ENCODE assay signal across 8 mouse cellular contexts in the genomic region with DNA sequence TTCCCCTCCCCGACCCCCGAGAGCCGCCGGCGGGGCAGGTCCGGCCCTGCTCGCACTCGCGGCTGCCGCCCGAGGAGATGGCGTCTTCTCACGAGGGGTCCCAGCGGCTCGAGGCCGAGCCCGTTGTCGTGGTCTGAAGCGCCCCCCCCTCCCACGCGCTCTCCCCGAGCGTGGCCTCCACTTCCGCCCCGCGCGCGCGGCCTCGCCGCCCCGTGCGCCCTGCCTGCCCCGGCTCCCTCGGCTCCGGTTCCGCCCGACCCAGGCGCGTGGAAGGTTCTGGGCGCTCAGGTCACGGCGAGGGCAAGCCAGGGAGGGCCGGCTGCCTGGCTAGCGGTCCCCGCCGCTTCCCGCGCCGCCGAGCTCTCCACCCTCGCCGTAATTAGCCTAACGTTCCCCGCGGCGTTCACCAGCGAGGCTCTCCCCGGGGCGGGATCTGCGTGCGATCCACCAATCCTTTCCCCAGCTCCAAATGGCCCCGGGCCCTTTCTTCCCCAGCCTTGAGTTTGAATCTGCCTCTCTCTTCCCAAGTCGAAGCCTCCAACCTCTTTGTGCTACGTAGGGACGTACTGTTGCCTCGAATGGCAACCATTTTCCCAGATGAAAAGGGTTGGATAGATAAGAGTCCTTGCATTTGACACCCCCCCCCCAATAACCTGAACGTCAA. TPM values are rescaled to one million over a fixed set of nuclear protein-coding genes. Genes with fewer than 3 reads are reported as not detected.
DNase-seq lines count a peak whose midpoint lies in the region; TF ChIP-seq lines count a peak whose summit lies in the region.

No protein-coding gene starts in this region.

- DNase-seq in MEL (ENCODE audit: low read depth, low spot score), result peak; percentile 55
- DNase-seq in cerebellum, adult 8-10 months, result peak; percentile 66
- peak; percentile 61 for DNase-seq in forelimb bud, embryonic 11.5 days (ENCODE audit: low read depth, low spot score)
- DNase-seq in heart, postnatal 4 days, result peak; percentile 74
- DNase-seq in layer of hippocampus, postnatal 10 days (ENCODE audit: low spot score in 2 of 2), result peak; percentile 75 to 80
- peak; percentile 63 for DNase-seq in lung, postnatal 14 days
- peak; percentile 74 for DNase-seq in retina, embryonic 14.5 days (ENCODE audit: low spot score)
- DNase-seq in thymus, postnatal 36 days, result peak; percentile 76 to 82

- peak overlapping the region; percentile 94 for H3K9ac ChIP-seq in MEL (ENCODE audit: control insufficient read depth, low read depth, low read length, poor library complexity, severe bottlenecking)

- H3K9me3 ChIP-seq in MEL (replicated peaks; ENCODE audit: insufficient read depth, low read length), result no peaks in the 10 kb centered on the region

- TF ChIP-seq POLR2A in MEL (IDR thresholded peaks at IDR 0.05; ENCODE audit: control insufficient read depth in 1 of 2, insufficient read depth in 1 of 2, low read depth in 1 of 2, low read length in 2 of 2, poor library complexity in 1 of 2), result peak in 1 of 2 experiments; percentile 11; a peak in 2 of 4 replicates

- peak overlapping the region; percentile 73 for H3K27ac ChIP-seq in MEL (ENCODE audit: control insufficient read depth, low read depth, low read length)

- TF ChIP-seq RAD21 in MEL (IDR thresholded peaks at IDR 0.05; ENCODE audit: low read depth, low read length), result no peak

- peaks cover 57% of the 10 kb centered on the region for H3K79me2 ChIP-seq in MEL (ENCODE audit: control insufficient read depth, insufficient read depth, low read length, poor library complexity)

- H3K36me3 ChIP-seq in MEL (ENCODE audit: control insufficient read depth in 1 of 2, insufficient read depth in 2 of 2, low read length in 2 of 2), result peaks cover 32 to 46% of the 10 kb centered on the region in 2 experiments

- peaks cover 9 to 16% of the 10 kb centered on the region in 2 experiments for H3K4me1 ChIP-seq in MEL (ENCODE audit: control insufficient read depth in 1 of 2, insufficient read depth in 2 of 2, low read length in 2 of 2)

- no peak for TF ChIP-seq EP300 in MEL (IDR thresholded peaks at IDR 0.05; ENCODE audit: low read depth in 1 of 2, low read length in 2 of 2)

- TF ChIP-seq CTCF in MEL (IDR thresholded peaks at IDR 0.05 in 2 of 3, conservative IDR thresholded peaks at IDR 0.05 in 1 of 3; ENCODE audit: control insufficient read depth in 1 of 3, insufficient read depth in 1 of 3, low read depth in 2 of 3, low read length in 3 of 3, poor library complexity in 1 of 3, severe bottlenecking in 1 of 3), result no peak

- H3K4me3 ChIP-seq in MEL (ENCODE audit: control insufficient read depth in 1 of 2, insufficient read depth in 1 of 2, low read depth in 2 of 2, low read length in 2 of 2), result peak overlapping the region; percentile 84 to 96

- no peaks in the 10 kb centered on the region for H3K27me3 ChIP-seq in MEL (ENCODE audit: control insufficient read depth in 1 of 2, insufficient read depth in 2 of 2, low read length in 2 of 2)

TF ChIP-seq in MEL, 35 proteins besides CTCF, POLR2A, EP300 and RAD21:
- TF ChIP-seq POLR2AphosphoS5 (IDR thresholded peaks at IDR 0.05; ENCODE audit: borderline replicate concordance, low read depth, low read length) (no peak), ZKSCAN1 (IDR thresholded peaks at IDR 0.05; ENCODE audit: low read depth, low read length) (no peak), RCOR1 (IDR thresholded peaks at IDR 0.05; ENCODE audit: low read depth, low read length) (no peak), UBTF (IDR thresholded peaks at IDR 0.05; ENCODE audit: borderline replicate concordance, insufficient read depth, low read depth, low read length) (no peak), SMC3 (IDR thresholded peaks at IDR 0.05; ENCODE audit: low read depth, low read length) (no peak), ETS1 (IDR thresholded peaks at IDR 0.05; ENCODE audit: low read depth, low read length) (no peak), ELF1 (IDR thresholded peaks at IDR 0.05; ENCODE audit: low read depth, low read length) (peak; percentile 26; the same call in 1 of the 2 replicates), TCF12 (IDR thresholded peaks at IDR 0.05; ENCODE audit: low read depth, low read length) (no peak), CHD1 (IDR thresholded peaks at IDR 0.05; ENCODE audit: low read depth, low read length) (0 out of 2 replicates have a peak, but pooled peaks have one; percentile 62), KAT2A (conservative IDR thresholded peaks at IDR 0.05; ENCODE audit: low read depth, low read length) (no peak), MYC (IDR thresholded peaks at IDR 0.05; ENCODE audit: low read depth, low read length) (no peak; the same call in 1 of the 2 replicates), MAX (IDR thresholded peaks at IDR 0.05; ENCODE audit: low read length) (no peak; the same call in none of the 2 replicates), ZNF384 (IDR thresholded peaks at IDR 0.05; ENCODE audit: low read depth, low read length) (no peak), TAL1 (IDR thresholded peaks at IDR 0.05; ENCODE audit: low read length) (no peak), HCFC1 (IDR thresholded peaks at IDR 0.05; ENCODE audit: low read depth, low read length) (no peak), MAZ (IDR thresholded peaks at IDR 0.05; ENCODE audit: low read depth, low read length) (0 out of 2 replicates have a peak, but pooled peaks have one; percentile 39), SIN3A (IDR thresholded peaks at IDR 0.05; ENCODE audit: low read length) (no peak; the same call in 1 of the 2 replicates), NRF1 (IDR thresholded peaks at IDR 0.05; ENCODE audit: insufficient read depth, low read depth, low read length, poor library complexity, severe bottlenecking) (no peak), JUND (IDR thresholded peaks at IDR 0.05; ENCODE audit: low read depth, low read length) (no peak), MAFK (IDR thresholded peaks at IDR 0.05; ENCODE audit: borderline replicate concordance, low read depth, low read length) (no peak), MYB (IDR thresholded peaks at IDR 0.05; ENCODE audit: low read depth, low read length) (no peak), TBP (IDR thresholded peaks at IDR 0.05; ENCODE audit: low read depth, low read length) (no peak), MXI1 (IDR thresholded peaks at IDR 0.05; ENCODE audit: low read depth, low read length) (peak; percentile 51; the same call in 1 of the 2 replicates), USF2 (IDR thresholded peaks at IDR 0.05; ENCODE audit: borderline replicate concordance in 1 of 2, insufficient read depth in 1 of 2, low read depth in 1 of 2, low read length in 2 of 2) (no peak), GABPA (IDR thresholded peaks at IDR 0.05; ENCODE audit: low read depth, low read length) (no peak), POLR2AphosphoS2 (IDR thresholded peaks at IDR 0.05; ENCODE audit: low read length) (no peak), ZMIZ1 (IDR thresholded peaks at IDR 0.05; ENCODE audit: low read depth, low read length) (0 out of 2 replicates have a peak, but pooled peaks have one; percentile 3), USF1 (IDR thresholded peaks at IDR 0.05; ENCODE audit: low read depth, low read length) (no peak), GATA1 (IDR thresholded peaks at IDR 0.05; ENCODE audit: low read depth, low read length) (no peak), ZC3H11A (IDR thresholded peaks at IDR 0.05; ENCODE audit: low read depth, low read length) (no peak), BHLHE40 (IDR thresholded peaks at IDR 0.05; ENCODE audit: borderline replicate concordance, low read depth, low read length) (no peak), MEF2A (IDR thresholded peaks at IDR 0.05; ENCODE audit: extremely low read depth, insufficient replicate concordance, low read depth, low read length, poor library complexity, severe bottlenecking) (no peak), NELFE (IDR thresholded peaks at IDR 0.05; ENCODE audit: low read depth, low read length) (no peak), E2F4 (IDR thresholded peaks at IDR 0.05; ENCODE audit: borderline replicate concordance, low read depth, low read length) (no peak), CHD2 (IDR thresholded peaks at IDR 0.05; ENCODE audit: low read length) (no peak)

RNA-seq across cellular contexts. Expression of a gene that starts 0.6 kb away (rescaled TPM):
- total RNA-seq in MEL (2012; rRNA removed), result 202 and 251 TPM in 2 replicates
- polyA plus RNA-seq in MEL (2012; ENCODE audit: insufficient read depth in 1 of 2, insufficient read length in 2 of 2, low read depth in 1 of 2, low replicate concordance in 2 of 2, missing spikeins in 1 of 2), result 100 to 1,000 TPM in 1 of 2 experiments, not detected in 1; 196 TPM
- 100 to 1,000 TPM in 1 of 2 experiments, 10 to 100 TPM in 1; 99.9 to 108 TPM for total RNA-seq in heart, postnatal 4 days (2021)
- total RNA-seq in layer of hippocampus, postnatal 10 days (2021), result 100 to 1,000 TPM; 136 to 139 TPM

RNA-seq across cellular contexts. Expression of a gene that starts 0.8 kb away (rescaled TPM):
- 13.3 and 14.6 TPM in 2 replicates for total RNA-seq in MEL (2012; rRNA removed)
- polyA plus RNA-seq in MEL (2012; ENCODE audit: insufficient read depth in 1 of 2, insufficient read length in 2 of 2, low read depth in 1 of 2, low replicate concordance in 2 of 2, missing spikeins in 1 of 2), result 10 to 100 TPM in 1 of 2 experiments, not detected in 1; 10.7 TPM
- 10 to 100 TPM; 58.3 to 62.3 TPM for total RNA-seq in heart, postnatal 4 days (2021)
- total RNA-seq in layer of hippocampus, postnatal 10 days (2021), result 10 to 100 TPM; 45.5 to 49.6 TPM

RNA-seq across cellular contexts. Expression of a gene that starts 44.8 kb away (rescaled TPM):
- total RNA-seq in MEL (2012; rRNA removed), result 0.27 and 0.62 TPM in 2 replicates
- polyA plus RNA-seq in MEL (2012; ENCODE audit: insufficient read depth in 1 of 2, insufficient read length in 2 of 2, low read depth in 1 of 2, low replicate concordance in 2 of 2, missing spikeins in 1 of 2), result under 1 TPM in 1 of 2 experiments, not detected in 1; 0.78 TPM
- total RNA-seq in heart, postnatal 4 days (2021), result 1 to 10 TPM; 3.5 to 4.6 TPM
- 1 to 10 TPM; 1.3 to 2.8 TPM for total RNA-seq in layer of hippocampus, postnatal 10 days (2021)

RNA-seq across cellular contexts. Expression of a gene that starts 55.3 kb away (rescaled TPM):
- 0.19 TPM in 1 of 2 replicates, not detected in the other for total RNA-seq in MEL (2012; rRNA removed)
- polyA plus RNA-seq in MEL (2012; ENCODE audit: insufficient read depth in 1 of 2, insufficient read length in 2 of 2, low read depth in 1 of 2, low replicate concordance in 2 of 2, missing spikeins in 1 of 2), result under 1 TPM in 1 of 2 experiments, not detected in 1; 0.96 TPM
- 100 to 1,000 TPM; 281 to 301 TPM for total RNA-seq in heart, postnatal 4 days (2021)
- 1 to 10 TPM in 1 of 2 experiments, under 1 TPM in 1; 0.87 to 1.0 TPM for total RNA-seq in layer of hippocampus, postnatal 10 days (2021)

Comparison
In these comparisons a context has a peak if more than half of its experiments do, and no peak if none do; other contexts are left out.
1. Peak in every context shown above with its lines: DNase-seq, H3K4me3 ChIP-seq and H3K27ac ChIP-seq.